Mouse (Mus musculus): ENCODE measurements around the gene Pdgfb. TPM values are rescaled to one million over a fixed set of nuclear protein-coding genes. Genes with fewer than 3 reads are reported as not detected.

Pdgfb gene
- polyA plus RNA-seq, 1 experiment from 2014 or later, result 3.1 TPM

- H3K9me3 ChIP-seq, result no peaks in the 10 kb centered on the region
- peak overlapping the region; percentile 39 for H3K4me2 ChIP-seq
- H3K9ac ChIP-seq, result no peak overlapping the region
- H3K4me3 ChIP-seq, result peak overlapping the region; percentile 15
- no peaks in the 10 kb centered on the region for H3K27me3 ChIP-seq
- 3% methylated on average over 24 of the region's 24 CpGs for WGBS
- ATAC-seq (ENCODE audit: insufficient number of reproducible peaks, low FRiP score, low TSS enrichment, low read depth), result peak; percentile 8; the same call in 1 of the 2 replicates
- H3K36me3 ChIP-seq, result no peaks in the 10 kb centered on the region
- peak overlapping the region; percentile 30; the same call in 1 of the 2 replicates for H3K27ac ChIP-seq
- peaks cover 47% of the 10 kb centered on the region for H3K4me1 ChIP-seq
Measured at GRCm38 (mm10) chr15:79950250-79951025, 64.3 kb downstream of the Pdgfb start.

- Histone ChIP-seq H3K27me3 (no peaks in the 10 kb centered on the region), H3K4me1 (peaks cover 38% of the 10 kb centered on the region), H3K9me3 (no peaks in the 10 kb centered on the region), H3K27ac (no peak overlapping the region), H3K4me2 (no peak overlapping the region), H3K36me3 (no peaks in the 10 kb centered on the region), H3K9ac (no peak overlapping the region), H3K4me3 (no peak overlapping the region)
- WGBS, result 62% methylated on average over 6 of the region's 6 CpGs
- no peak for ATAC-seq (ENCODE audit: insufficient number of reproducible peaks, low FRiP score, low TSS enrichment, low read depth)
Measured at GRCm38 (mm10) chr15:79947681-79948080, 67.1 kb downstream of the Pdgfb start.

DNA sequence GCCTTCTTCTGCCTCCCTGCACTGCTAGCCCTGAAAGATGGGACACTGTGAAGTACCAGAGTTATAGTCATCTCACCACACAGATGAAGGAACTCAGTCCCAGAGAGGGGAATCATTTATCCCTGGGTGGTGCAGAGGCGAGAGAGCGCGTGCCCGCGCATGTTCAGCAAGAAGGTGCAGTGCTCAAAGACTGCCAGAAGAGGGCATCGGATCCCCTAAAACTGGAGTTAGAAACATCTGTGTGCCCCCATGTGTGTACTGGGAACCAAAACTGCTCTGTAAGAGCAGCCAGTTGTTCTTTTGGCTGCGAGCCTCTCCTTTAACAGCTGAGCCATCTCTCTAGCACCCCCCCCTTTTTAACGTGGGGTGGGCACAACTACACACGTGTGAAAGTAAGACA, 68.0 kb downstream of the Pdgfb start:
- H3K27ac ChIP-seq, result no peak overlapping the region
- peaks cover 30% of the 10 kb centered on the region for H3K4me1 ChIP-seq
- H3K9me3 ChIP-seq, result no peaks in the 10 kb centered on the region
- H3K9ac ChIP-seq, result no peak overlapping the region
- 57% methylated on average over 9 of the region's 9 CpGs for WGBS
- H3K27me3 ChIP-seq, result no peaks in the 10 kb centered on the region
- H3K4me3 ChIP-seq, result no peak overlapping the region
- H3K4me2 ChIP-seq, result no peak overlapping the region
- no peaks in the 10 kb centered on the region for H3K36me3 ChIP-seq
- ATAC-seq (ENCODE audit: insufficient number of reproducible peaks, low FRiP score, low TSS enrichment, low read depth), result no peak

GRCm38 (mm10) chr15:79946022-79946421, 68.8 kb downstream of the Pdgfb start:
- H3K4me3 ChIP-seq, result no peak overlapping the region
- no peaks in the 10 kb centered on the region for H3K27me3 ChIP-seq
- H3K9ac ChIP-seq, result no peak overlapping the region
- H3K36me3 ChIP-seq, result no peaks in the 10 kb centered on the region
- no peak overlapping the region for H3K27ac ChIP-seq
- 9% methylated on average over 4 of the region's 4 CpGs for WGBS
- peak; percentile 74 for ATAC-seq (ENCODE audit: insufficient number of reproducible peaks, low FRiP score, low TSS enrichment, low read depth)
- H3K4me1 ChIP-seq, result peaks cover 23% of the 10 kb centered on the region
- H3K9me3 ChIP-seq, result no peaks in the 10 kb centered on the region
- no peak overlapping the region for H3K4me2 ChIP-seq

Small RNA genes within 50 kb of the gene (microRNA-seq; reads per million reads assigned to microRNA genes)
- gene Mir7213, result 1.6 reads per million

Other genes with a start within 250 kb of the Pdgfb start
- gene Dnal4, start 237.1 kb downstream of the Pdgfb start, polyA plus RNA-seq (2015; fragmentation: Nextera tagmentation; extraction: Ambion mirVana), result 67.1 and 70.2 TPM in 2 replicates
- 5.4 and 6.5 TPM in 2 replicates for gene Nptxr, start 210.2 kb downstream of the Pdgfb start, polyA plus RNA-seq (2015; fragmentation: Nextera tagmentation; extraction: Ambion mirVana)
- 0.32 TPM in 1 of 2 replicates, not detected in the other for gene Npcd, start 180.7 kb downstream of the Pdgfb start, polyA plus RNA-seq (2015; fragmentation: Nextera tagmentation; extraction: Ambion mirVana)
- gene Cbx6, start 180.3 kb downstream of the Pdgfb start, polyA plus RNA-seq (2015; fragmentation: Nextera tagmentation; extraction: Ambion mirVana), result 83.7 and 89.1 TPM in 2 replicates
- 14.7 and 15.3 TPM in 2 replicates for gene Apobec3, start 123.3 kb downstream of the Pdgfb start, polyA plus RNA-seq (2015; fragmentation: Nextera tagmentation; extraction: Ambion mirVana)
- gene Cbx7, start 43.9 kb downstream of the Pdgfb start, polyA plus RNA-seq (2015; fragmentation: Nextera tagmentation; extraction: Ambion mirVana), result 2.4 and 2.8 TPM in 2 replicates
- gene Syngr1, start 76.4 kb upstream of the Pdgfb start, polyA plus RNA-seq (2015; fragmentation: Nextera tagmentation; extraction: Ambion mirVana), result 10.4 and 12.0 TPM in 2 replicates
- 1,003 and 1,080 TPM in 2 replicates for gene Rpl3, start 76.9 kb upstream of the Pdgfb start, polyA plus RNA-seq (2015; fragmentation: Nextera tagmentation; extraction: Ambion mirVana)
- gene Tab1, start 118.2 kb upstream of the Pdgfb start, polyA plus RNA-seq (2015; fragmentation: Nextera tagmentation; extraction: Ambion mirVana), result 33.8 and 34.7 TPM in 2 replicates
- 3.4 and 3.5 TPM in 2 replicates for gene Mgat3, start 158.7 kb upstream of the Pdgfb start, polyA plus RNA-seq (2015; fragmentation: Nextera tagmentation; extraction: Ambion mirVana)
- gene Mief1, start 219.0 kb upstream of the Pdgfb start, polyA plus RNA-seq (2015; fragmentation: Nextera tagmentation; extraction: Ambion mirVana), result 25.6 and 27.7 TPM in 2 replicates
- gene AC140267.1, start 220.9 kb upstream of the Pdgfb start, polyA plus RNA-seq (2015; fragmentation: Nextera tagmentation; extraction: Ambion mirVana), result not detected in 2 replicates
- gene Atf4, start 240.2 kb upstream of the Pdgfb start, polyA plus RNA-seq (2015; fragmentation: Nextera tagmentation; extraction: Ambion mirVana), result 145 and 160 TPM in 2 replicates
- gene Rps19bp1, start 249.3 kb upstream of the Pdgfb start, polyA plus RNA-seq (2015; fragmentation: Nextera tagmentation; extraction: Ambion mirVana), result 47.9 and 57.0 TPM in 2 replicates